Mouse (Mus musculus): ENCODE results near the gene Nfkbil1. TPM values are rescaled to one million over a fixed set of nuclear protein-coding genes. Genes with fewer than 3 reads are reported as not detected.

The Nfkbil1 gene
- polyA plus RNA-seq, 2 experiments: 1.3 to 4.2 TPM

GRCm38 (mm10) chr17:35257824-35258491 is 22.4 kb upstream of the Nfkbil1 start:
- peak overlapping the region; percentile 58 to 74 for H3K4me3 ChIP-seq (ENCODE audit: insufficient read depth in 1 of 2, low read depth in 2 of 2, low read length in 2 of 2)
- peak overlapping the region; percentile 73 for H3K9ac ChIP-seq (replicated peaks)
- DNase-seq (ENCODE audit: low read depth in 3 of 3, low spot score in 3 of 3): peak; percentile 87 to 90 (median 89)
- WGBS (ENCODE audit: insufficient replicate concordance): 6% methylated on average over 17 of the region's 17 CpGs
- TF ChIP-seq CTCF (IDR thresholded peaks at IDR 0.05; ENCODE audit: low read depth) (peak; percentile 93), EP300 (IDR thresholded peaks at IDR 0.05; ENCODE audit: low read depth) (no peak)
- H3K4me1 ChIP-seq (replicated peaks; ENCODE audit: control insufficient read depth in 2 of 2, insufficient read depth in 2 of 2, low read length in 1 of 2): peaks cover 3 to 20% of the 10 kb centered on the region in 2 experiments
- H3K36me3 ChIP-seq (replicated peaks; ENCODE audit: control insufficient read depth, insufficient read depth, low read depth): peaks cover 10% of the 10 kb centered on the region
- H3K27me3 ChIP-seq (ENCODE audit: control insufficient read depth, insufficient read depth, low read length): no peaks in the 10 kb centered on the region
- peak overlapping the region; percentile 83 for H3K27ac ChIP-seq
- H3K4me2 ChIP-seq (ENCODE audit: low read depth): peak overlapping the region; percentile 79
- ATAC-seq (ENCODE audit: insufficient read depth): peak; percentile 49
- no peaks in the 10 kb centered on the region for H3K9me3 ChIP-seq (ENCODE audit: control insufficient read depth, low read length)

- TF ChIP-seq EP300 (IDR thresholded peaks at IDR 0.05; ENCODE audit: low read depth): no peak
- no peak for TF ChIP-seq CTCF (IDR thresholded peaks at IDR 0.05; ENCODE audit: low read depth)
- Histone ChIP-seq H3K27ac (peak overlapping the region; percentile 83), H3K4me1 (replicated peaks; ENCODE audit: control insufficient read depth in 2 of 2, insufficient read depth in 2 of 2, low read length in 1 of 2) (peaks cover 1 to 18% of the 10 kb centered on the region in 2 experiments), H3K9me3 (ENCODE audit: control insufficient read depth, low read length) (no peaks in the 10 kb centered on the region), H3K36me3 (replicated peaks; ENCODE audit: control insufficient read depth, insufficient read depth, low read depth) (peaks cover 16% of the 10 kb centered on the region), H3K9ac (replicated peaks) (peak overlapping the region; percentile 73), H3K4me2 (ENCODE audit: low read depth) (peak overlapping the region; percentile 79), H3K27me3 (ENCODE audit: control insufficient read depth, insufficient read depth, low read length) (no peaks in the 10 kb centered on the region), H3K4me3 (ENCODE audit: insufficient read depth in 1 of 2, low read depth in 2 of 2, low read length in 2 of 2) (peak overlapping the region in 1 of 2 experiments; percentile 58; a peak in 1 of 4 replicates)
- ATAC-seq (ENCODE audit: insufficient read depth): peak; percentile 38; the same call in 1 of the 2 replicates
- no peak for DNase-seq (ENCODE audit: low read depth in 3 of 3, low spot score in 3 of 3)
- 7% methylated on average over 1 of the region's 1 CpGs for WGBS (ENCODE audit: insufficient replicate concordance)
These were observed 21.8 kb upstream of the Nfkbil1 start for GRCm38 (mm10) chr17:35257378-35257777.

- no peak for DNase-seq (ENCODE audit: low read depth in 3 of 3, low spot score in 3 of 3)
- no peak for ATAC-seq (ENCODE audit: insufficient read depth)
- 54% methylated on average over 4 of the region's 4 CpGs for WGBS (ENCODE audit: insufficient replicate concordance)
- Histone ChIP-seq H3K9me3 (ENCODE audit: control insufficient read depth, low read length) (no peaks in the 10 kb centered on the region), H3K4me2 (ENCODE audit: low read depth) (no peak overlapping the region), H3K27me3 (ENCODE audit: control insufficient read depth, insufficient read depth, low read length) (no peaks in the 10 kb centered on the region), H3K27ac (no peak overlapping the region), H3K4me1 (replicated peaks; ENCODE audit: control insufficient read depth in 2 of 2, insufficient read depth in 2 of 2, low read length in 1 of 2) (peaks cover 0 to 15% of the 10 kb centered on the region in 2 experiments; a peak in 3 of 4 replicates), H3K9ac (replicated peaks) (no peak overlapping the region), H3K36me3 (replicated peaks; ENCODE audit: control insufficient read depth, insufficient read depth, low read depth) (peaks cover 30% of the 10 kb centered on the region), H3K4me3 (ENCODE audit: insufficient read depth in 1 of 2, low read depth in 2 of 2, low read length in 2 of 2) (no peak overlapping the region)
- no peak for TF ChIP-seq EP300 (IDR thresholded peaks at IDR 0.05; ENCODE audit: low read depth)
- no peak for TF ChIP-seq CTCF (IDR thresholded peaks at IDR 0.05; ENCODE audit: low read depth)
These were observed 20.1 kb upstream of the Nfkbil1 start for GRCm38 (mm10) chr17:35255704-35256103.

- TF ChIP-seq EP300 (IDR thresholded peaks at IDR 0.05; ENCODE audit: low read depth) (no peak), CTCF (IDR thresholded peaks at IDR 0.05; ENCODE audit: low read depth) (no peak)
- Histone ChIP-seq H3K9me3 (ENCODE audit: control insufficient read depth, low read length) (no peaks in the 10 kb centered on the region), H3K9ac (replicated peaks) (no peak overlapping the region), H3K4me3 (ENCODE audit: insufficient read depth in 1 of 2, low read depth in 2 of 2, low read length in 2 of 2) (no peak overlapping the region), H3K4me2 (ENCODE audit: low read depth) (no peak overlapping the region), H3K27me3 (ENCODE audit: control insufficient read depth, insufficient read depth, low read length) (no peaks in the 10 kb centered on the region), H3K4me1 (replicated peaks; ENCODE audit: control insufficient read depth in 2 of 2, insufficient read depth in 2 of 2, low read length in 1 of 2) (peaks cover 0 to 15% of the 10 kb centered on the region in 2 experiments; a peak in 3 of 4 replicates), H3K36me3 (replicated peaks; ENCODE audit: control insufficient read depth, insufficient read depth, low read depth) (peaks cover 34% of the 10 kb centered on the region), H3K27ac (no peak overlapping the region)
- WGBS (ENCODE audit: insufficient replicate concordance): 42% methylated on average over 3 of the region's 3 CpGs
- ATAC-seq (ENCODE audit: insufficient read depth): no peak
- DNase-seq (ENCODE audit: low read depth in 3 of 3, low spot score in 3 of 3): no peak
These were observed 19.7 kb upstream of the Nfkbil1 start for GRCm38 (mm10) chr17:35255301-35255700.

- Histone ChIP-seq H3K36me3 (replicated peaks; ENCODE audit: control insufficient read depth, insufficient read depth, low read depth) (peaks cover 40% of the 10 kb centered on the region), H3K4me3 (ENCODE audit: insufficient read depth in 1 of 2, low read depth in 2 of 2, low read length in 2 of 2) (no peak overlapping the region), H3K9ac (replicated peaks) (no peak overlapping the region), H3K4me2 (ENCODE audit: low read depth) (no peak overlapping the region), H3K27me3 (ENCODE audit: control insufficient read depth, insufficient read depth, low read length) (no peaks in the 10 kb centered on the region), H3K27ac (no peak overlapping the region), H3K4me1 (replicated peaks; ENCODE audit: control insufficient read depth in 2 of 2, insufficient read depth in 2 of 2, low read length in 1 of 2) (peaks cover 0 to 14% of the 10 kb centered on the region in 2 experiments; a peak in 3 of 4 replicates), H3K9me3 (ENCODE audit: control insufficient read depth, low read length) (no peaks in the 10 kb centered on the region)
- 50% methylated on average over 11 of the region's 11 CpGs for WGBS (ENCODE audit: insufficient replicate concordance)
- ATAC-seq (ENCODE audit: insufficient read depth) (peak; percentile 9; the same call in 1 of the 2 replicates), DNase-seq (ENCODE audit: low read depth in 3 of 3, low spot score in 3 of 3) (no peak)
- TF ChIP-seq EP300 (IDR thresholded peaks at IDR 0.05; ENCODE audit: low read depth): no peak
- peak; percentile 95 for TF ChIP-seq CTCF (IDR thresholded peaks at IDR 0.05; ENCODE audit: low read depth)
These were observed 18.9 kb upstream of the Nfkbil1 start for GRCm38 (mm10) chr17:35254241-35255098.
